Mouse (Mus musculus) neural tube, embryonic 14.5 days (tissue): Measurements from ENCODE around the gene Clec5a. TPM values are rescaled to one million over a fixed set of nuclear protein-coding genes. Genes with fewer than 3 reads are reported as not detected.

ENCODE experiments used
- polyA plus RNA-seq: library from polyadenylated mRNA; unstranded; fragments of >200 nt; fragmentation: Nextera tagmentation; extraction: Ambion mirVana; gene quantifications from 2 replicates; pipeline ENCODE4 v1.2.1, GENCODE M21; 2014

Clec5a gene
- polyA plus RNA-seq, 1 experiment from 2014 or later: 0.59 TPM

Other genes starting within 250 kb of the Clec5a start
- gene E330009J07Rik, start 149.7 kb downstream of the Clec5a start, polyA plus RNA-seq: 16.3 and 17.0 TPM in 2 replicates
- 0.09 and 0.25 TPM in 2 replicates for gene Wee2, start 146.7 kb downstream of the Clec5a start, polyA plus RNA-seq
- gene Ssbp1, start 114.5 kb downstream of the Clec5a start, polyA plus RNA-seq: 84.0 and 97.3 TPM in 2 replicates
- 0.25 TPM in 1 of 2 replicates, not detected in the other for gene Tas2r137, start 94.6 kb downstream of the Clec5a start, polyA plus RNA-seq
- 0.27 TPM in 1 of 2 replicates, not detected in the other for gene Tas2r108, start 92.3 kb downstream of the Clec5a start, polyA plus RNA-seq
- gene Prss37, start 66.3 kb downstream of the Clec5a start, polyA plus RNA-seq: not detected in 2 replicates
- 0.12 and 0.36 TPM in 2 replicates for gene Olfr461, start 30.8 kb downstream of the Clec5a start, polyA plus RNA-seq
- 0.08 TPM in 1 of 2 replicates, not detected in the other for gene Olfr460, start 16.3 kb downstream of the Clec5a start, polyA plus RNA-seq
- not detected in 2 replicates for gene Tas2r138, start 27.5 kb upstream of the Clec5a start, polyA plus RNA-seq
- gene Mgam, start 43.0 kb upstream of the Clec5a start, polyA plus RNA-seq: 0.14 and 0.17 TPM in 2 replicates